Comparison of ENCODE assay signal across 9 mouse cellular contexts in the genomic region with DNA sequence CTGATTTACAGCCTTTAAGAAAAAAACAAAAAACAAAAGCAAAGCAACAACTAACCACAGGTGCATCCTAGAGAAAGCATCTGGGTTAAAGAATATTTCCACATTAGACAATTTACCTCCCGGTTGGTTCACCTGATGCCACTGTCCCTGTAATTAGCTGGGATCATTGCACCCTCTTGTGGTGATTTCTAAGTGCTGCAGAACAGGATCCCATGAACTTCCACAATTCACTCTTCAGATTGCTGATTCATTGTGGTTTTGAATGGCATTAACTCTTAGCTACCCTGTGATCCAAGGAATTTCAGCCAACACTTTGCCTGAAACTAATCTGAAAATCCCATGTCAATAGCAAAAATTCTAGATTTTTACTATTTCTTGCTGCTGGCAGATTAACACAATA.
A peak's percentile ranks its signal among the peaks of the same experiment; 100 is the strongest.
DNase-seq lines count a peak whose midpoint lies in the region; ATAC-seq lines count a peak whose summit lies in the region.
"Had no signal": no experiment of that assay in that cellular context is flagged by ENCODE, and none has a peak within 500 bp of the region (broad histone marks: within the 10 kb centered on the region; RNA-seq: fewer than 3 reads in every experiment).

No protein-coding gene starts in this region.

- ATAC-seq in embryonic facial prominence, embryonic 14.5 days (ENCODE audit: low read depth): no peak
- peak; percentile 58; the same call in 1 of the 2 replicates for ATAC-seq in neural tube, embryonic 13.5 days (ENCODE audit: low read depth)
- no peak for ATAC-seq in monocyte, adult 5-6 weeks (replicated peaks; ENCODE audit: insufficient number of reproducible peaks, low FRiP score, low TSS enrichment, poor library complexity, severe bottlenecking)

- DNase-seq in ovary, postnatal 14 days (ENCODE audit: low spot score): peak; percentile 37
- DNase-seq in ovary, adult 18-20 months (ENCODE audit: low spot score): no peak
- DNase-seq in adipocyte (ENCODE audit: low spot score): peak; percentile 90
- peak; percentile 63 for DNase-seq in embryonic facial prominence, embryonic 14.5 days (ENCODE audit: low spot score)
- peak; percentile 12 for DNase-seq in hindlimb bud, embryonic 11.5 days (ENCODE audit: extremely low spot score, low read depth, low spot score)
- peak; percentile 64 to 74 for DNase-seq in left cerebral cortex, postnatal 25 days (ENCODE audit: low spot score in 2 of 2)

- H3K9ac ChIP-seq in embryonic facial prominence, embryonic 14.5 days (ENCODE audit: low read depth, low read length): no peak overlapping the region
- no peak overlapping the region for H3K9ac ChIP-seq in neural tube, embryonic 13.5 days

- H3K9me3 ChIP-seq in embryonic facial prominence, embryonic 14.5 days (ENCODE audit: control insufficient read depth, low read length): no peaks in the 10 kb centered on the region
- H3K9me3 ChIP-seq in neural tube, embryonic 13.5 days: no peaks in the 10 kb centered on the region

- no peaks in the 10 kb centered on the region for H3K4me1 ChIP-seq in embryonic facial prominence, embryonic 14.5 days (ENCODE audit: control insufficient read depth, insufficient read depth, low read length)
- no peaks in the 10 kb centered on the region for H3K4me1 ChIP-seq in neural tube, embryonic 13.5 days (replicated peaks)

- H3K27ac ChIP-seq in embryonic facial prominence, embryonic 14.5 days (replicated peaks; ENCODE audit: low read depth, low read length): no peak overlapping the region
- no peak overlapping the region for H3K27ac ChIP-seq in neural tube, embryonic 13.5 days (replicated peaks)

- no peaks in the 10 kb centered on the region for H3K27me3 ChIP-seq in embryonic facial prominence, embryonic 14.5 days (replicated peaks; ENCODE audit: control insufficient read depth, insufficient read depth, low read length)
- H3K27me3 ChIP-seq in neural tube, embryonic 13.5 days: no peaks in the 10 kb centered on the region

- H3K4me3 ChIP-seq in embryonic facial prominence, embryonic 14.5 days (ENCODE audit: low read depth, low read length): no peak overlapping the region
- no peak overlapping the region for H3K4me3 ChIP-seq in neural tube, embryonic 13.5 days
- H3K4me3 ChIP-seq: erythroblast, embryonic 14.5 days had no signal

- H3K4me2 ChIP-seq in embryonic facial prominence, embryonic 14.5 days (ENCODE audit: low read depth, low read length): no peak overlapping the region
- no peak overlapping the region for H3K4me2 ChIP-seq in neural tube, embryonic 13.5 days

- intact Hi-C loops in left cerebral cortex, postnatal 25 days (cut with DNase I): loop anchor here (2.0 to 10.0 kb wide), 3 partner anchors 331 to 643 kb away; no protein-coding TSS in a partner anchor

- WGBS in embryonic facial prominence, embryonic 14.5 days: 4% methylated on average over 1 of the region's 1 CpGs
- 4% methylated on average over 1 of the region's 1 CpGs for WGBS in neural tube, embryonic 13.5 days

- H3K36me3 ChIP-seq in embryonic facial prominence, embryonic 14.5 days (ENCODE audit: control insufficient read depth, insufficient read depth, low read length): no peaks in the 10 kb centered on the region
- no peaks in the 10 kb centered on the region for H3K36me3 ChIP-seq in neural tube, embryonic 13.5 days
